Mouse (Mus musculus): ENCODE results near the gene Jmjd4.

GRCm38 (mm10) chr11:59483212-59483611, 33.4 kb downstream of the Jmjd4 start:
- TF ChIP-seq CTCF (IDR thresholded peaks at IDR 0.05; ENCODE audit: control insufficient read depth, insufficient read depth, low read length) (no peak), POLR2A (IDR thresholded peaks at IDR 0.05; ENCODE audit: borderline replicate concordance, control insufficient read depth, low read depth, low read length) (no peak)

Measured in bone marrow, adult 2 months (tissue).